Mouse (Mus musculus): ENCODE data around the gene Nfya. TPM values are rescaled to one million over a fixed set of nuclear protein-coding genes. Genes with fewer than 3 reads are reported as not detected.

Nfya gene
- polyA plus RNA-seq, 1 experiment from 2014 or later, result 30.3 TPM

- Histone ChIP-seq H3K9ac (no peak overlapping the region), H3K9me3 (ENCODE audit: low read depth, low read length) (no peaks in the 10 kb centered on the region), H3K4me3 (ENCODE audit: low read depth, low read length) (no peak overlapping the region), H3K4me1 (ENCODE audit: insufficient read depth) (peaks cover 28% of the 10 kb centered on the region), H3K4me2 (no peak overlapping the region), H3K27ac (ENCODE audit: low read depth) (no peak overlapping the region), H3K27me3 (ENCODE audit: insufficient read depth, low read length) (no peaks in the 10 kb centered on the region), H3K36me3 (ENCODE audit: insufficient read depth) (no peaks in the 10 kb centered on the region)
- no peak for DNase-seq
- TF ChIP-seq CTCF (IDR thresholded peaks at IDR 0.05; ENCODE audit: low read depth), result no peak
- no peak for ATAC-seq (ENCODE audit: insufficient read depth)
- 67% methylated on average over 5 of the region's 5 CpGs for WGBS
Measured at GRCm38 (mm10) chr17:48431054-48431453, 21.3 kb upstream of the Nfya start.

- Histone ChIP-seq H3K9me3 (ENCODE audit: low read depth, low read length) (no peaks in the 10 kb centered on the region), H3K4me3 (ENCODE audit: low read depth, low read length) (no peak overlapping the region), H3K9ac (no peak overlapping the region), H3K36me3 (ENCODE audit: insufficient read depth) (no peaks in the 10 kb centered on the region), H3K27ac (ENCODE audit: low read depth) (peak overlapping the region; percentile 39; the same call in 1 of the 2 replicates), H3K4me2 (peak overlapping the region; percentile 32; the same call in 1 of the 2 replicates), H3K4me1 (ENCODE audit: insufficient read depth) (peaks cover 31% of the 10 kb centered on the region), H3K27me3 (ENCODE audit: insufficient read depth, low read length) (no peaks in the 10 kb centered on the region)
- 14% methylated on average over 5 of the region's 5 CpGs for WGBS
- ATAC-seq (ENCODE audit: insufficient read depth) (0 out of 2 replicates have a peak, but pooled peaks have one; percentile 22), DNase-seq (peak; percentile 69)
- TF ChIP-seq CTCF (IDR thresholded peaks at IDR 0.05; ENCODE audit: low read depth), result no peak
Measured at GRCm38 (mm10) chr17:48430394-48430793, 20.7 kb upstream of the Nfya start.

DNA sequence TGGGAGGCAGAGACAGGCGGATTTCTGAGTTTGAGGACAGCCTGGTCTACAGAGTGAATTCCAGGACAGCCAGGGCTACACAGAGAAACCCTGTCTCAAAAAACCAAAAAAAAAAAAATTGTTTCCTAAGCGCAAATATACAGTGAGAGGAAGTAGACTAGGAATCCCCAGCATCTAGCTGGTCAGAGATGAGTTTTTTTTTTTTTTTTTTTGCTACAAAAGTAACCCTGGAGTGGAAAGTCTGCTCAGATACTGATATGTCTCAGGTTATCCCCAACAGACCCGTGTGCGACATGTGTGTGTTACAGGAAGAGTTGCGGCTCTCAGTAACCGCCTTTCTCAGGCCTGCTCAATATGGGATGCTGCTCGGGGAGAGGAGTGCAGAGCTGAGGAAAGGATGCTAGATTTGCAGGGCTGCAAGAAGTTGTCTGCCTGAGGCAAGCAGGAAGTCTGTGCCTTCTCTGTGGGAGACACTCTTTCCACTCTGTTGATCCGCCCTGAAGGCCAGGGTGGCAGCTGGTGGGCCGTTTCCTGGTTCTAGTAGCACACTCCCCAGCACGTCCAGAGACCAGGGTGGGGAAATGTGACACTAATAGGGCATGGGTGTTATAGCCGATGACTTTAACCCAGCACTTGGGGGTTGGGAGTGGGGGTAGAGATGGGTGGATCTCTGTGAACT lies 18.3 kb upstream of the Nfya start:
- Histone ChIP-seq H3K9me3 (ENCODE audit: low read depth, low read length) (no peaks in the 10 kb centered on the region), H3K27ac (ENCODE audit: low read depth) (peak overlapping the region; percentile 44; the same call in 1 of the 2 replicates), H3K4me1 (ENCODE audit: insufficient read depth) (peaks cover 31% of the 10 kb centered on the region), H3K9ac (no peak overlapping the region), H3K27me3 (ENCODE audit: insufficient read depth, low read length) (no peaks in the 10 kb centered on the region), H3K4me3 (ENCODE audit: low read depth, low read length) (no peak overlapping the region), H3K36me3 (ENCODE audit: insufficient read depth) (no peaks in the 10 kb centered on the region), H3K4me2 (no peak overlapping the region)
- no peak for TF ChIP-seq CTCF (IDR thresholded peaks at IDR 0.05; ENCODE audit: low read depth)
- DNase-seq (no peak), ATAC-seq (ENCODE audit: insufficient read depth) (no peak)
- WGBS, result 61% methylated on average over 11 of the region's 11 CpGs

DNA sequence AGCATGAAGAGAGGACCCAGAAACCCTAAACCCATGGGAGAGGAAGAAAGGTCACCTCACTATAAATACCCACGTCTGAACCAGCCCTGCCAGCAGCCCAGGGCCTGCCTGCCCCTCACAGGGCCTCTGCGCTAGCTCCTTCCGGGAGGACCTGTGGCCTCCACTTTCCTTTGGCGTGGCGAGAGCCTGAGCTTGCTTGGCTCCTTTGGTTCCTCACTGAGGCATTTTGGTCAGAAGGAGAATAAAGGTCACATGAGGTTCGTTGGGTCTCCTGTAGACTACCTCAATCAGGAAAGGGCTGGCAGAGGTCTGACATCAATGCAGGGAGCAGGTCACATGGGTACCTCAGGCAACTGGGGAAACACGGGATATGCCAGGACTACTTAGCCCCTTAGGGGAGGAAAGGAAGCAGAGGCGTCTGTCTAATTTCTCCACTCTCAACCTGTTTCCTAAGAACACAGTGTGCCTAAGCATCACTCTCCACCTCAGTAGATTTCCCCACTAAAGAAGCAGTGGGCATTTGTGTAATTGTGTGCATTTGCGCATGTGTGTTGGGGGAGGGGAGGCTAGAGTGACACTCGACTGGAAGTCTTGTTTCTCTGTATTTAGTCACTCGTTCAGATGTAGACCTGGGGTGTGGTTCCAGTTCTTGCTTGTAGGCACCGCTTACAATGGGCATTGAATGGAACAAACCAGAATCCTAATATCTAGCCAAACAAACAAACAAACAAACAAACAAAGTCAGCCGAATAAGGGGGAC lies 17.5 kb upstream of the Nfya start:
- H3K9me3 ChIP-seq (ENCODE audit: low read depth, low read length), result no peaks in the 10 kb centered on the region
- H3K4me2 ChIP-seq, result no peak overlapping the region
- no peak for DNase-seq
- no peaks in the 10 kb centered on the region for H3K27me3 ChIP-seq (ENCODE audit: insufficient read depth, low read length)
- no peak overlapping the region for H3K4me3 ChIP-seq (ENCODE audit: low read depth, low read length)
- peak overlapping the region; percentile 63 for H3K27ac ChIP-seq (ENCODE audit: low read depth)
- H3K9ac ChIP-seq, result no peak overlapping the region
- no peak for ATAC-seq (ENCODE audit: insufficient read depth)
- 62% methylated on average over 13 of the region's 13 CpGs for whole genome bisulfite sequencing
- TF ChIP-seq CTCF (IDR thresholded peaks at IDR 0.05; ENCODE audit: low read depth), result no peak
- H3K36me3 ChIP-seq (ENCODE audit: insufficient read depth), result no peaks in the 10 kb centered on the region
- peaks cover 25% of the 10 kb centered on the region for H3K4me1 ChIP-seq (ENCODE audit: insufficient read depth)

DNA sequence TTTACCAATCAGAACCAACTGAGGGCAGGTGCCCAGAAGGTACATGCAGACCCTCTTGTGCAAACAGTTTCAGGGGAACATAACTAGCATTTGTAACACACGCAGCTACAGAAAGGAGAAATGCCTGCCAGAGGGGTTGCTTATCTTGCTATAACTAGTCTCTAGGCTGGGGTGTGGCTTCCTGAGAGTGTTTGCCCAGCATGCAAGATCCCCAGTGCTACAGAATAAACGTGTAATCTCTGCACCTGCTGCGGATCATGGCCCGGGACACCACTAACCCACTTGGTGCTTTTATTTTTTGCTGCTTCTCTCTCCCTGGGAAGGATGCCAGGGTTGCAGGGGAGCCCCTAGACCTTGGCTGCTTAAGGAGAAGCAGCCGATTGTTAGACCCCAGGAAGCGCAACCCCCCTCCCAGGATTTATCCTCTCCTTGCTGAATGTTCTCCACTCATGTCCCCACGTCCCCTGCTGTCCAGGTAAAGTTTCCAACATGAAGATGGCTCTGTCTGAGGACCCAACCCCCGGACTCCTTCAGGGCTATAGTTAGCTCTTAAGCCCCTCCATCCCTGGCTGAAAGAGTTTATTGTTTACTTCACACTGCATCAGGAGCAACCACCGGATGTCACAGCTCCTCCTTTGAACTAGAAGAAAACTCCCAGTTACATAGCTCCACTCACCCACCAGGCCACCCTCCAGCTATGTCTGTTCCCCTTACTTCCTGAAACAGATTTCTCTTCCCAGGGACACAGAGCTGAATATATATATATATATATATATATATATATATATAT lies 16.3 kb upstream of the Nfya start:
- H3K27ac ChIP-seq (ENCODE audit: low read depth), result peak overlapping the region; percentile 69
- H3K4me2 ChIP-seq, result no peak overlapping the region
- H3K36me3 ChIP-seq (ENCODE audit: insufficient read depth), result no peaks in the 10 kb centered on the region
- H3K27me3 ChIP-seq (ENCODE audit: insufficient read depth, low read length), result no peaks in the 10 kb centered on the region
- no peaks in the 10 kb centered on the region for H3K9me3 ChIP-seq (ENCODE audit: low read depth, low read length)
- H3K9ac ChIP-seq, result no peak overlapping the region
- peaks cover 19% of the 10 kb centered on the region for H3K4me1 ChIP-seq (ENCODE audit: insufficient read depth)
- H3K4me3 ChIP-seq (ENCODE audit: low read depth, low read length), result no peak overlapping the region
- DNase-seq (peak; percentile 52), ATAC-seq (ENCODE audit: insufficient read depth) (no peak)
- 22% methylated on average over 9 of the region's 9 CpGs for WGBS
- TF ChIP-seq CTCF (IDR thresholded peaks at IDR 0.05; ENCODE audit: low read depth), result no peak

- Histone ChIP-seq H3K9me3 (ENCODE audit: low read depth, low read length) (no peaks in the 10 kb centered on the region), H3K36me3 (ENCODE audit: insufficient read depth) (no peaks in the 10 kb centered on the region), H3K4me1 (ENCODE audit: insufficient read depth) (peaks cover 14% of the 10 kb centered on the region), H3K27me3 (ENCODE audit: insufficient read depth, low read length) (no peaks in the 10 kb centered on the region), H3K4me3 (ENCODE audit: low read depth, low read length) (no peak overlapping the region), H3K27ac (ENCODE audit: low read depth) (no peak overlapping the region), H3K9ac (no peak overlapping the region), H3K4me2 (no peak overlapping the region)
- no peak for ATAC-seq (ENCODE audit: insufficient read depth)
- WGBS, result 82% methylated on average over 9 of the region's 9 CpGs
- DNase-seq, result no peak
- TF ChIP-seq CTCF (IDR thresholded peaks at IDR 0.05; ENCODE audit: low read depth), result no peak
Measured at GRCm38 (mm10) chr17:48424237-48424636, 14.5 kb upstream of the Nfya start.

DNA sequence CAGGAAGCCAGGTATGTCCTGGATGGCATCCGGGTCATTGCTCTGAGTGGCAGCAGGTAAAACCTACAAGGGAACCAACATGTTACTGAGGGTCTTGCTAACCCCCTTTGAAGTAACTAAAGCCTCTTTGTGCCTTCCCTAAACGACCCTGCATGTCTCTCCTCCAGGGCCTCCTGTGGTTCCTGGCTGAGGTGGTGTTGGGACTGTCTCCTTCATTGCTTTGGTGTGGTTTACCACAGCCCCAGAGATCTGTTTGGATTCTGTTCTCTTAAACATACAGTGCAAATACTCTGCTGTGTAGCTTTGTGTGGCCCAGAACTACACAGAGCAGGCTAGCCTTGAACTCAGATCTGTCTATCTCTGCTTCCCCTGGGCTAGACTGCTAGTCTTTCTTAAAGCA lies 9.9 kb upstream of the Nfya start:
- no peak for DNase-seq
- Histone ChIP-seq H3K27me3 (ENCODE audit: insufficient read depth, low read length) (no peaks in the 10 kb centered on the region), H3K36me3 (ENCODE audit: insufficient read depth) (peaks cover 35% of the 10 kb centered on the region), H3K27ac (ENCODE audit: low read depth) (no peak overlapping the region), H3K9me3 (ENCODE audit: low read depth, low read length) (no peaks in the 10 kb centered on the region), H3K4me2 (no peak overlapping the region), H3K4me1 (ENCODE audit: insufficient read depth) (no peaks in the 10 kb centered on the region), H3K4me3 (ENCODE audit: low read depth, low read length) (no peak overlapping the region), H3K9ac (no peak overlapping the region)
- 59% methylated on average over 2 of the region's 2 CpGs for WGBS
- no peak for ATAC-seq (ENCODE audit: insufficient read depth)
- no peak for TF ChIP-seq CTCF (IDR thresholded peaks at IDR 0.05; ENCODE audit: low read depth)
